Mouse (Mus musculus): ENCODE results near the gene Olfr979. TPM values are rescaled to one million over a fixed set of nuclear protein-coding genes. Genes with fewer than 3 reads are reported as not detected.
"Not testable (repeated sequence)": the region's sequence is repeated elsewhere in the genome, so short reads cannot be mapped to it uniquely, and the experiment has no call there.

Olfr979 gene
- not detected in 2 replicates for polyA plus RNA-seq (2014; fragmentation: Nextera tagmentation; extraction: Ambion mirVana)

GRCm38 (mm10) chr9:40003365-40003764 lies at the start of gene Olfr979:
Olfr979 (minus strand) TSS chr9:40003465.
- H3K27me3 ChIP-seq (ENCODE audit: control insufficient read depth, insufficient read depth, low read length), result no peaks in the 10 kb centered on the region
- WGBS, result 95% methylated on average over 1 of the region's 1 CpGs
- no peaks in the 10 kb centered on the region for H3K9me3 ChIP-seq (replicated peaks; ENCODE audit: control insufficient read depth, low read length)
- no peaks in the 10 kb centered on the region for H3K4me1 ChIP-seq (ENCODE audit: control insufficient read depth, insufficient read depth, low read length)
- H3K27ac ChIP-seq (replicated peaks; ENCODE audit: low read depth, low read length), result no peak within 1 kb of the TSS
- no peaks in the 10 kb centered on the region for H3K36me3 ChIP-seq (replicated peaks; ENCODE audit: control insufficient read depth, insufficient read depth, low read depth, low read length)
- no peak within 1 kb of the TSS for H3K4me3 ChIP-seq (ENCODE audit: low read depth, low read length)
- ATAC-seq (replicated peaks; ENCODE audit: insufficient number of reproducible peaks, low FRiP score, low TSS enrichment, low read depth), result no peak
- no peak within 1 kb of the TSS for H3K9ac ChIP-seq (replicated peaks; ENCODE audit: low read length)
- H3K4me2 ChIP-seq (ENCODE audit: low read depth, low read length), result no peak within 1 kb of the TSS
- DNase-seq (ENCODE audit: low spot score), result no peak

- ATAC-seq (replicated peaks; ENCODE audit: insufficient number of reproducible peaks, low FRiP score, low TSS enrichment, low read depth), result no peak
- WGBS, result 93% methylated on average over 19 of the region's 19 CpGs
- Histone ChIP-seq H3K4me3 (ENCODE audit: low read depth, low read length) (no peak overlapping the region), H3K4me1 (ENCODE audit: control insufficient read depth, insufficient read depth, low read length) (no peaks in the 10 kb centered on the region), H3K27ac (replicated peaks; ENCODE audit: low read depth, low read length) (no peak overlapping the region), H3K9ac (replicated peaks; ENCODE audit: low read length) (no peak overlapping the region), H3K27me3 (ENCODE audit: control insufficient read depth, insufficient read depth, low read length) (no peaks in the 10 kb centered on the region), H3K36me3 (replicated peaks; ENCODE audit: control insufficient read depth, insufficient read depth, low read depth, low read length) (no peaks in the 10 kb centered on the region), H3K9me3 (replicated peaks; ENCODE audit: control insufficient read depth, low read length) (no peaks in the 10 kb centered on the region), H3K4me2 (ENCODE audit: low read depth, low read length) (no peak overlapping the region)
- DNase-seq (ENCODE audit: low spot score), result no peak
Measured at GRCm38 (mm10) chr9:40050138-40050537, 46.9 kb upstream of the Olfr979 start.

GRCm38 (mm10) chr9:40021164-40021563 lies 17.9 kb upstream of the Olfr979 start, which contains the start of gene Olfr981:
Olfr981 (plus strand) TSS chr9:40021464.
- Histone ChIP-seq H3K36me3 (replicated peaks; ENCODE audit: control insufficient read depth, insufficient read depth, low read depth, low read length) (no peaks in the 10 kb centered on the region), H3K4me1 (ENCODE audit: control insufficient read depth, insufficient read depth, low read length) (no peaks in the 10 kb centered on the region), H3K9me3 (replicated peaks; ENCODE audit: control insufficient read depth, low read length) (no peaks in the 10 kb centered on the region), H3K4me3 (ENCODE audit: low read depth, low read length) (no peak within 1 kb of the TSS), H3K27me3 (ENCODE audit: control insufficient read depth, insufficient read depth, low read length) (no peaks in the 10 kb centered on the region), H3K4me2 (ENCODE audit: low read depth, low read length) (no peak within 1 kb of the TSS), H3K27ac (replicated peaks; ENCODE audit: low read depth, low read length) (no peak within 1 kb of the TSS), H3K9ac (replicated peaks; ENCODE audit: low read length) (no peak within 1 kb of the TSS)
- no peak for DNase-seq (ENCODE audit: low spot score)
- WGBS, result 63% methylated on average over 2 of the region's 2 CpGs
- ATAC-seq (replicated peaks; ENCODE audit: insufficient number of reproducible peaks, low FRiP score, low TSS enrichment, low read depth), result no peak

- Histone ChIP-seq H3K36me3 (replicated peaks; ENCODE audit: control insufficient read depth, insufficient read depth, low read depth, low read length) (no peaks in the 10 kb centered on the region), H3K27ac (replicated peaks; ENCODE audit: low read depth, low read length) (no peak within 1 kb of the TSS), H3K9me3 (replicated peaks; ENCODE audit: control insufficient read depth, low read length) (no peaks in the 10 kb centered on the region), H3K27me3 (ENCODE audit: control insufficient read depth, insufficient read depth, low read length) (no peaks in the 10 kb centered on the region), H3K9ac (replicated peaks; ENCODE audit: low read length) (no peak within 1 kb of the TSS), H3K4me3 (ENCODE audit: low read depth, low read length) (no peak within 1 kb of the TSS), H3K4me1 (ENCODE audit: control insufficient read depth, insufficient read depth, low read length) (no peaks in the 10 kb centered on the region), H3K4me2 (ENCODE audit: low read depth, low read length) (no peak within 1 kb of the TSS)
- ATAC-seq (replicated peaks; ENCODE audit: insufficient number of reproducible peaks, low FRiP score, low TSS enrichment, low read depth) (no peak), DNase-seq (ENCODE audit: low spot score) (no peak)
- 91% methylated on average over 1 of the region's 1 CpGs for WGBS
Measured at GRCm38 (mm10) chr9:40009482-40009881, 6.2 kb upstream of the Olfr979 start, which contains the start of gene Olfr980. Olfr980 (minus strand) TSS chr9:40009582.

GRCm38 (mm10) chr9:39991813-39992212 lies 11.5 kb downstream of the Olfr979 start, which contains the start of gene Olfr978:
Olfr978 (plus strand) TSS chr9:39992113.
- no peak within 1 kb of the TSS for H3K9ac ChIP-seq (replicated peaks; ENCODE audit: low read length)
- H3K27ac ChIP-seq (replicated peaks; ENCODE audit: low read depth, low read length), result no peak within 1 kb of the TSS
- H3K27me3 ChIP-seq (ENCODE audit: control insufficient read depth, insufficient read depth, low read length), result no peaks in the 10 kb centered on the region
- DNase-seq (ENCODE audit: low spot score), result no peak
- ATAC-seq (replicated peaks; ENCODE audit: insufficient number of reproducible peaks, low FRiP score, low TSS enrichment, low read depth), result no peak
- no peak within 1 kb of the TSS for H3K4me2 ChIP-seq (ENCODE audit: low read depth, low read length)
- no peaks in the 10 kb centered on the region for H3K4me1 ChIP-seq (ENCODE audit: control insufficient read depth, insufficient read depth, low read length)
- no peaks in the 10 kb centered on the region for H3K36me3 ChIP-seq (replicated peaks; ENCODE audit: control insufficient read depth, insufficient read depth, low read depth, low read length)
- H3K4me3 ChIP-seq (ENCODE audit: low read depth, low read length), result no peak within 1 kb of the TSS
- H3K9me3 ChIP-seq (replicated peaks; ENCODE audit: control insufficient read depth, low read length), result no peaks in the 10 kb centered on the region
- 67% methylated on average over 2 of the region's 2 CpGs for WGBS

GRCm38 (mm10) chr9:39976581-39977145 lies 26.6 kb downstream of the Olfr979 start:
- H3K4me2 ChIP-seq (ENCODE audit: low read depth, low read length); H3K4me3 ChIP-seq (ENCODE audit: low read depth, low read length); DNase-seq (ENCODE audit: low spot score); ATAC-seq (replicated peaks; ENCODE audit: insufficient number of reproducible peaks, low FRiP score, low TSS enrichment, low read depth); H3K27ac ChIP-seq (replicated peaks; ENCODE audit: low read depth, low read length); H3K36me3 ChIP-seq (replicated peaks; ENCODE audit: control insufficient read depth, insufficient read depth, low read depth, low read length); H3K4me1 ChIP-seq (ENCODE audit: control insufficient read depth, insufficient read depth, low read length); H3K9me3 ChIP-seq (replicated peaks; ENCODE audit: control insufficient read depth, low read length); H3K9ac ChIP-seq (replicated peaks; ENCODE audit: low read length); H3K27me3 ChIP-seq (ENCODE audit: control insufficient read depth, insufficient read depth, low read length): not testable (repeated sequence)
- 80% methylated on average over 1 of the region's 1 CpGs for WGBS

- H3K9me3 ChIP-seq (replicated peaks; ENCODE audit: control insufficient read depth, low read length); DNase-seq (ENCODE audit: low spot score); H3K4me3 ChIP-seq (ENCODE audit: low read depth, low read length); H3K36me3 ChIP-seq (replicated peaks; ENCODE audit: control insufficient read depth, insufficient read depth, low read depth, low read length); H3K9ac ChIP-seq (replicated peaks; ENCODE audit: low read length); ATAC-seq (replicated peaks; ENCODE audit: insufficient number of reproducible peaks, low FRiP score, low TSS enrichment, low read depth); H3K27me3 ChIP-seq (ENCODE audit: control insufficient read depth, insufficient read depth, low read length); H3K4me2 ChIP-seq (ENCODE audit: low read depth, low read length); H3K27ac ChIP-seq (replicated peaks; ENCODE audit: low read depth, low read length); H3K4me1 ChIP-seq (ENCODE audit: control insufficient read depth, insufficient read depth, low read length): not testable (repeated sequence)
- WGBS, result 78% methylated on average over 5 of the region's 9 CpGs
Measured at GRCm38 (mm10) chr9:39961033-39961432, 42.2 kb downstream of the Olfr979 start, which contains the start of gene Olfr976. Olfr976 (minus strand) TSS chr9:39961133.

- Histone ChIP-seq H3K4me2 (ENCODE audit: low read depth, low read length) (no peak within 1 kb of the TSS), H3K4me1 (ENCODE audit: control insufficient read depth, insufficient read depth, low read length) (no peaks in the 10 kb centered on the region), H3K9me3 (replicated peaks; ENCODE audit: control insufficient read depth, low read length) (no peaks in the 10 kb centered on the region), H3K27me3 (ENCODE audit: control insufficient read depth, insufficient read depth, low read length) (no peaks in the 10 kb centered on the region), H3K9ac (replicated peaks; ENCODE audit: low read length) (no peak within 1 kb of the TSS), H3K27ac (replicated peaks; ENCODE audit: low read depth, low read length) (no peak within 1 kb of the TSS), H3K4me3 (ENCODE audit: low read depth, low read length) (no peak within 1 kb of the TSS), H3K36me3 (replicated peaks; ENCODE audit: control insufficient read depth, insufficient read depth, low read depth, low read length) (no peaks in the 10 kb centered on the region)
- WGBS, result 63% methylated on average over 1 of the region's 1 CpGs
- ATAC-seq (replicated peaks; ENCODE audit: insufficient number of reproducible peaks, low FRiP score, low TSS enrichment, low read depth), result no peak
- DNase-seq (ENCODE audit: low spot score), result no peak
Measured at GRCm38 (mm10) chr9:39951946-39952345, 51.3 kb downstream of the Olfr979 start, which contains the start of gene Olfr975. Olfr975 (minus strand) TSS chr9:39952046.
